Mouse (Mus musculus): ENCODE measurements around the gene Spock2.

GRCm38 (mm10) chr10:60096302-60096701 is 9.7 kb upstream of the Spock2 start:
- TF ChIP-seq CTCF (IDR thresholded peaks at IDR 0.05; ENCODE audit: control insufficient read depth, insufficient read depth, insufficient replicate concordance, low read depth, low read length) (no peak), POLR2A (IDR thresholded peaks at IDR 0.05; ENCODE audit: control insufficient read depth, low read depth, low read length) (no peak)
